Mouse (Mus musculus) megakaryocyte, embryonic 14.5 days (primary cell): ENCODE results near the gene Fuca2.

ENCODE experiments used
- FLI1 ChIP-seq: IDR thresholded peaks from 2 replicates; pipeline ENCODE4 v1.6.1; 2012; ENCODE audit warnings: low read length, inconsistent platforms, mixed read lengths
- GATA1 ChIP-seq: IDR thresholded peaks from 3 replicates; pipeline ENCODE4 v1.6.1; 2012; ENCODE audit warnings: mixed read lengths, low read length, inconsistent platforms, borderline replicate concordance

GRCm38 (mm10) chr10:13453200-13453990, 45.9 kb upstream of the Fuca2 start:
- TF ChIP-seq GATA1 (no peak), FLI1 (no peak)
